Mouse (Mus musculus) gastrocnemius, postnatal 10 days (tissue): Measurements from ENCODE around the gene Msantd2. TPM values are rescaled to one million over a fixed set of nuclear protein-coding genes. Genes with fewer than 3 reads are reported as not detected.

Source experiments
- DNase-seq: peaks from one replicate; pipeline ENCODE4 v3.0.0; 2021; ENCODE audit warnings: mixed read lengths
- total RNA-seq, 2 experiments: library from RNA; stranded (reverse); gene quantifications; 2 replicates each; pipeline ENCODE4 v1.2.3; 2021

Msantd2 gene
- total RNA-seq, 2 experiments from 2014 or later: 8.9 to 12.3 TPM

- no peak for DNase-seq
Observed at GRCm38 (mm10) chr9:37541851-37542642, 52.9 kb downstream of the Msantd2 start.

- no peak for DNase-seq
Observed at GRCm38 (mm10) chr9:37543869-37544440, 54.8 kb downstream of the Msantd2 start.

- peak; percentile 70 for DNase-seq
Observed at GRCm38 (mm10) chr9:37544447-37545165, 55.5 kb downstream of the Msantd2 start.

- DNase-seq: no peak
Observed at GRCm38 (mm10) chr9:37545166-37545610, 56.1 kb downstream of the Msantd2 start.

GRCm38 (mm10) chr9:37545847-37546452, 56.8 kb downstream of the Msantd2 start:
- no peak for DNase-seq

- no peak for DNase-seq
Observed at GRCm38 (mm10) chr9:37546889-37547288, 57.8 kb downstream of the Msantd2 start.

GRCm38 (mm10) chr9:37550435-37550834, 61.3 kb downstream of the Msantd2 start:
- DNase-seq: no peak

- DNase-seq: no peak
Observed at GRCm38 (mm10) chr9:37551751-37552531, 62.8 kb downstream of the Msantd2 start.

- DNase-seq: peak; percentile 65
Observed at GRCm38 (mm10) chr9:37552536-37553293, 63.6 kb downstream of the Msantd2 start, which contains the start of gene Nrgn. TSS of gene Nrgn (minus strand) at chr9:37552904.

GRCm38 (mm10) chr9:37554279-37554678, 65.2 kb downstream of the Msantd2 start:
- no peak for DNase-seq

- DNase-seq: no peak
Observed at GRCm38 (mm10) chr9:37554838-37555748, 66.0 kb downstream of the Msantd2 start, which contains the start of gene Siae. TSS of gene Siae (plus strand) at chr9:37555698.

- no peak for DNase-seq
Observed at GRCm38 (mm10) chr9:37556366-37556765, 67.2 kb downstream of the Msantd2 start.

- no peak for DNase-seq
Observed at GRCm38 (mm10) chr9:37560617-37561016, 71.5 kb downstream of the Msantd2 start.

GRCm38 (mm10) chr9:37563805-37564204, 74.7 kb downstream of the Msantd2 start:
- no peak for DNase-seq

GRCm38 (mm10) chr9:37567019-37567418, 77.9 kb downstream of the Msantd2 start:
- DNase-seq: no peak

GRCm38 (mm10) chr9:37567454-37567853, 78.3 kb downstream of the Msantd2 start:
- no peak for DNase-seq

GRCm38 (mm10) chr9:37567892-37568604, 78.9 kb downstream of the Msantd2 start:
- DNase-seq: no peak

- DNase-seq: no peak
Observed at GRCm38 (mm10) chr9:37568605-37569214, 79.6 kb downstream of the Msantd2 start.
